Mouse (Mus musculus) frontal cortex, postnatal 10 days (tissue): ENCODE results near the gene Pax5.

Source experiments
- DNase-seq, 2 experiments: peaks; one replicate each; pipeline ENCODE4 v3.0.0; 2022; ENCODE audit warnings: low spot score in 2 of 2, mixed read lengths in 1 of 2

Pax5 gene

GRCm38 (mm10) chr4:44667369-44667768 lies 42.9 kb downstream of the Pax5 start:
- no peak for DNase-seq

- DNase-seq: no peak
These were observed 45.6 kb downstream of the Pax5 start for GRCm38 (mm10) chr4:44664767-44665056.

GRCm38 (mm10) chr4:44664004-44664766 lies 46.1 kb downstream of the Pax5 start:
- DNase-seq: peak in 1 of 2 experiments; percentile 25

GRCm38 (mm10) chr4:44663489-44663888 lies 46.8 kb downstream of the Pax5 start:
- no peak for DNase-seq

GRCm38 (mm10) chr4:44645181-44645580 lies 65.1 kb downstream of the Pax5 start:
- DNase-seq: no peak

- no peak for DNase-seq
These were observed 68.3 kb downstream of the Pax5 start for GRCm38 (mm10) chr4:44641831-44642587.

GRCm38 (mm10) chr4:44635618-44636017 lies 74.7 kb downstream of the Pax5 start:
- DNase-seq: no peak

GRCm38 (mm10) chr4:44633694-44634524 lies 76.4 kb downstream of the Pax5 start:
- DNase-seq: no peak

GRCm38 (mm10) chr4:44630059-44630458 lies 80.2 kb downstream of the Pax5 start:
- no peak for DNase-seq

GRCm38 (mm10) chr4:44627890-44628289 lies 82.4 kb downstream of the Pax5 start:
- DNase-seq: no peak

GRCm38 (mm10) chr4:44625108-44625424 lies 85.2 kb downstream of the Pax5 start:
- no peak for DNase-seq

- DNase-seq: no peak
These were observed 85.8 kb downstream of the Pax5 start for GRCm38 (mm10) chr4:44624232-44625107.

- no peak for DNase-seq
These were observed 86.9 kb downstream of the Pax5 start for GRCm38 (mm10) chr4:44623435-44623727.

GRCm38 (mm10) chr4:44622682-44623434 lies 87.4 kb downstream of the Pax5 start:
- no peak for DNase-seq

GRCm38 (mm10) chr4:44620241-44620640 lies 90.0 kb downstream of the Pax5 start:
- DNase-seq: no peak

GRCm38 (mm10) chr4:44614066-44614667 lies 96.1 kb downstream of the Pax5 start:
- no peak for DNase-seq

GRCm38 (mm10) chr4:44612392-44612791 lies 97.9 kb downstream of the Pax5 start:
- no peak for DNase-seq

GRCm38 (mm10) chr4:44605453-44605852 lies 104.8 kb downstream of the Pax5 start:
- DNase-seq: no peak

- DNase-seq: no peak
These were observed 108.0 kb downstream of the Pax5 start for GRCm38 (mm10) chr4:44602257-44602801.

- DNase-seq: no peak
These were observed 108.9 kb downstream of the Pax5 start for GRCm38 (mm10) chr4:44601370-44601769.
